Mouse (Mus musculus) ES-Bruce4 (cell line): ENCODE data around the gene Bad.

Experiments used
- CTCF ChIP-seq: IDR thresholded peaks from one replicate; pipeline ENCODE4 v1.8.1; 2011; ENCODE audit warnings: low read depth, low read length
- EP300 ChIP-seq: IDR thresholded peaks from 2 replicates; pipeline ENCODE4 v1.6.1; 2011; ENCODE audit warnings: low read depth, low read length; ENCODE audit not compliant: insufficient read depth

DNA sequence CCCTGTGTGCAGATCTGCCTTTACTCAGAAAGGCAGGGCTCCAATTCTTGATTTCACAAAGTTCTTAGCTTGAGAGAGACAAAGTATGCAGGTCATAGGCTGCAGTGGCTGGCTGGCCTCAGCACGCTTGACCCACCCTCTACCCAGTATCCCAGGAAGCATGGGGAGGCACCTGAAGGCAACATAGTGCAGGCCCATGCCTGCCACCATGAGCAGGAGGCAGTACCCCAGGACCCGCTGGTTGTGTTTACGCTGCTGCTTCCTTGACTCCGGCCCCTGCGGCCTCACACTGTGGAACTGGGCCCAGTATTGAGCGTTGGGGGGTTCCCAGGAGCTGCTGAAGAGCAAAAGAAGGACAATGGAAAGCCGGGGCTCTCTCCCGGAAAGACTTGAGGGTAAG lies 47.6 kb downstream of the Bad start:
- no peak for TF ChIP-seq EP300
- TF ChIP-seq CTCF, result no peak
